8 mouse cellular contexts compared by ENCODE assay signal in genomic region chr3:107459773-107460431, GRCm38 (mm10). TPM values are rescaled to one million over a fixed set of nuclear protein-coding genes. Genes with fewer than 3 reads are reported as not detected.
DNase-seq lines count a peak whose midpoint lies in the region; ATAC-seq lines count a peak whose summit lies in the region.

No protein-coding gene starts in this region.

- ATAC-seq in cerebellum, adult (ENCODE audit: insufficient number of reproducible peaks, low FRiP score, low TSS enrichment) = peak; percentile 52; the same call in 1 of the 2 replicates
- ATAC-seq in heart, embryonic 15.5 days (replicated peaks; ENCODE audit: insufficient number of reproducible peaks, insufficient read depth, low FRiP score, low read depth) = no peak; the same call in 1 of the 2 replicates

- no peak for DNase-seq in cerebellum, postnatal 4 days (ENCODE audit: low spot score in 2 of 2)
- peak; percentile 23 for DNase-seq in thymus, postnatal 4 days
- DNase-seq in thymus, postnatal 0 days (ENCODE audit: low spot score) = no peak
- peak; percentile 41 for DNase-seq in midbrain, embryonic 10.5 days (ENCODE audit: low spot score)
- DNase-seq in testis, postnatal 14 days (ENCODE audit: low spot score) = peak; percentile 43
- no peak for DNase-seq in left cerebral cortex, adult 8-10 months (ENCODE audit: low spot score in 2 of 2)

- peak overlapping the region; percentile 97 for H3K4me2 ChIP-seq in heart, embryonic 15.5 days

- WGBS in heart, embryonic 15.5 days = under 1% methylated on average over 69 of the region's 69 CpGs
- WGBS in midbrain, embryonic 10.5 days = under 1% methylated on average over 61 of the region's 69 CpGs

- peak overlapping the region; percentile 57 for H3K4me3 ChIP-seq in heart, embryonic 15.5 days
- peak overlapping the region; percentile 71 for H3K4me3 ChIP-seq in midbrain, embryonic 10.5 days

- peaks cover 26% of the 10 kb centered on the region for H3K4me1 ChIP-seq in heart, embryonic 15.5 days (replicated peaks)
- peaks cover 25% of the 10 kb centered on the region for H3K4me1 ChIP-seq in midbrain, embryonic 10.5 days

- H3K9me3 ChIP-seq in heart, embryonic 15.5 days (replicated peaks) = no peaks in the 10 kb centered on the region
- no peaks in the 10 kb centered on the region for H3K9me3 ChIP-seq in midbrain, embryonic 10.5 days (replicated peaks)

- no peaks in the 10 kb centered on the region for H3K36me3 ChIP-seq in heart, embryonic 15.5 days
- no peaks in the 10 kb centered on the region for H3K36me3 ChIP-seq in midbrain, embryonic 10.5 days

- no peak overlapping the region for H3K27ac ChIP-seq in heart, embryonic 15.5 days
- no peak overlapping the region for H3K27ac ChIP-seq in midbrain, embryonic 10.5 days (replicated peaks)

- H3K27me3 ChIP-seq in heart, embryonic 15.5 days = peaks cover 94% of the 10 kb centered on the region
- peaks cover 92% of the 10 kb centered on the region for H3K27me3 ChIP-seq in midbrain, embryonic 10.5 days (ENCODE audit: low read depth, poor library complexity, severe bottlenecking)

- 0 out of 2 replicates have a peak overlapping the region, but pooled peaks have one; percentile 17 for H3K9ac ChIP-seq in heart, embryonic 15.5 days

RNA-seq across cellular contexts. Expression of gene Kcnc4, which starts 0.6 kb away (rescaled TPM):
- not detected in 2 replicates for polyA plus RNA-seq in thymus, postnatal 0 days (2015; fragmentation: Nextera tagmentation; extraction: Ambion mirVana)
- polyA plus RNA-seq in heart, embryonic 15.5 days (2015; fragmentation: Nextera tagmentation; extraction: Ambion mirVana) = 0.08 and 0.14 TPM in 2 replicates
- polyA plus RNA-seq in midbrain, embryonic 10.5 days (2016; fragmentation: Nextera tagmentation; extraction: Ambion mirVana) = 0.10 TPM in 1 of 2 replicates, not detected in the other
- total RNA-seq in left cerebral cortex, adult 8-10 months (2022) = 10 to 100 TPM; 59.7 to 66.2 (median 61.6) TPM

RNA-seq across cellular contexts. Expression of gene Slc6a17, which starts 57.9 kb away (rescaled TPM):
- 0.17 and 0.33 TPM in 2 replicates for polyA plus RNA-seq in thymus, postnatal 0 days (2015; fragmentation: Nextera tagmentation; extraction: Ambion mirVana)
- 4.7 TPM in 2 replicates for polyA plus RNA-seq in heart, embryonic 15.5 days (2015; fragmentation: Nextera tagmentation; extraction: Ambion mirVana)
- 1.4 and 1.6 TPM in 2 replicates for polyA plus RNA-seq in midbrain, embryonic 10.5 days (2016; fragmentation: Nextera tagmentation; extraction: Ambion mirVana)
- 100 to 1,000 TPM; 328 to 391 (median 344) TPM for total RNA-seq in left cerebral cortex, adult 8-10 months (2022)

Comparison
In these comparisons a context has a peak if more than half of its experiments do, and no peak if none do; other contexts are left out.
1. DNase-seq: peak in thymus, postnatal 4 days (single experiment), midbrain, embryonic 10.5 days (single experiment) and testis, postnatal 14 days (single experiment); none in cerebellum, postnatal 4 days (0 of 2), thymus, postnatal 0 days (single experiment) and left cerebral cortex, adult 8-10 months (0 of 2).